Mouse (Mus musculus): ENCODE data around the gene Mcidas. TPM values are rescaled to one million over a fixed set of nuclear protein-coding genes. Genes with fewer than 3 reads are reported as not detected.

Gene Mcidas
- total RNA-seq, 2 experiments from 2014 or later, result not detected

DNA sequence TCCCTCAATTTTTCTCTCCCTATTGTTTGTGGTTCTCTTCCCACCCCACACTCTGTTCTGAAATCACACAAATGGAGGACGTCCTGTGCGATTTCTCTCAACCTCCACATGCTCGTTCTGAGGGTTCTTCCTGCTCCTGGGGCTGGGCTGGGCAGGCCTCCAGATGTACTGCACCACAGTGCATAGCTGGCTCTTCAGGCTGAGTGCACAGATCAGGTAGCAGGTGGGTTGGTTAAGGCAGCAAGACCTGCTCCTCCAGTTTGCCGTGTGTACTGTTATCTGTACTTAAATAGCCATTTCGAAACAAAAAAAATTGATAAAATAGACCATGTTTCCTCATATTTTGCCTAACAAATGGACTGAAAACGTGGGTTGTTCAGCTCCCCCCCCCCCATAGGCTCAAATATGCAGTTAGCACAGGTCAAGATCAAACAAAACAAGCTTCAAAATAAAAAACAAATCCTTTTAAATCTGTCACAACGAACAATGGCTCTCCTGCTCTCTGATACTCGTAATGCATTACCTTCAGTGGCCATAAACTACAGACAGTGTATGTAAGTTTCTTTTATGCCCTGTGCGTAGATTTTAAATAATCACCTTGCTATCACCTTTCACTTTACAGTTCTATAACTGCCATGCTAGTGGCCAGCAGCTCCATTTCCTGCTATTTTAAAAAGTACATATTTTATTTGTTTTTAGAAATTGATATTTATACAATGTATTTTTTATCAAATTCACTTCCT, 7.1 kb downstream of the Mcidas start:
- no peak for ATAC-seq (ENCODE audit: poor library complexity, severe bottlenecking)

GRCm38 (mm10) chr13:113012683-113013082, 19.0 kb downstream of the Mcidas start:
- no peak for ATAC-seq (ENCODE audit: poor library complexity, severe bottlenecking)

DNA sequence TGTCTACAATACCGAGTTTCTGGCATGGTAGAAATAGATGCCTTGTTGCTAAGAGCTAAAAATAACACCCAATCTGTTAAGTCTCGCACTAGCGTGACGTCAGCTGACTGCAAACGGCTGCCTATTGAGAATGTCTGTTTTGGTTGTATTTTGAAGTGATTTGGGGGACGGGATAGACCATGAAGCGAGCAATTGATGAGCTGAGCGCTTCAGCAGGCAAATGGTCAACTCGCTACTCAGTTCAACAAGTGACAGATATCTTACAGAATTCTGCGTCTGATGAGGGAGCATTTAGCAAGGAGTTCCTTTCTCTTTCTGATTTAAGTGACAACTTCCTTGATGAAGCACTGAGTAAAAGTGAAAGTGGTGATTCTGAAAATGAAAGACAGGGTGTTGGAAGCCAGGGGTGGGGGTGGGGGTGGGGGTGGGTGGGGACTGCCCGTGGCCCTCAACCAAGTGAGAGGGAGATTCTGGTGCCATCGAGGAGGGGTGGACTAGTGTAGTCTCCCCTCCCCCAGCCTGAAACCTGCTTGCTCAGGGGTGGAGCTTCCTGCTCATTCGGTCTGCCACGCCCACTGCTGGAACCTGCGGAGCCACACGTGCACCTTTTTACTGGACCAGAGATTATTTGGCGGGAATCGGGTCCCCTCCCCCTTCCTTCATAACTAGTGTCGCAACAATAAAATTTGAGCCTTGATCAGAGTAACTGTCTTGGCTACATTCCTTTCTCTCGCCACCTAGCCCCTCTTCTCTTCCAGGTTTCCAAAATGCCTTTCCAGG, 19.7 kb downstream of the Mcidas start:
- ATAC-seq (ENCODE audit: poor library complexity, severe bottlenecking), result peak; percentile 78

GRCm38 (mm10) chr13:113021521-113021920, 27.9 kb downstream of the Mcidas start:
- ATAC-seq (ENCODE audit: poor library complexity, severe bottlenecking), result no peak

- ATAC-seq (ENCODE audit: poor library complexity, severe bottlenecking), result no peak
Observed at GRCm38 (mm10) chr13:113022467-113022866, 28.8 kb downstream of the Mcidas start.

DNA sequence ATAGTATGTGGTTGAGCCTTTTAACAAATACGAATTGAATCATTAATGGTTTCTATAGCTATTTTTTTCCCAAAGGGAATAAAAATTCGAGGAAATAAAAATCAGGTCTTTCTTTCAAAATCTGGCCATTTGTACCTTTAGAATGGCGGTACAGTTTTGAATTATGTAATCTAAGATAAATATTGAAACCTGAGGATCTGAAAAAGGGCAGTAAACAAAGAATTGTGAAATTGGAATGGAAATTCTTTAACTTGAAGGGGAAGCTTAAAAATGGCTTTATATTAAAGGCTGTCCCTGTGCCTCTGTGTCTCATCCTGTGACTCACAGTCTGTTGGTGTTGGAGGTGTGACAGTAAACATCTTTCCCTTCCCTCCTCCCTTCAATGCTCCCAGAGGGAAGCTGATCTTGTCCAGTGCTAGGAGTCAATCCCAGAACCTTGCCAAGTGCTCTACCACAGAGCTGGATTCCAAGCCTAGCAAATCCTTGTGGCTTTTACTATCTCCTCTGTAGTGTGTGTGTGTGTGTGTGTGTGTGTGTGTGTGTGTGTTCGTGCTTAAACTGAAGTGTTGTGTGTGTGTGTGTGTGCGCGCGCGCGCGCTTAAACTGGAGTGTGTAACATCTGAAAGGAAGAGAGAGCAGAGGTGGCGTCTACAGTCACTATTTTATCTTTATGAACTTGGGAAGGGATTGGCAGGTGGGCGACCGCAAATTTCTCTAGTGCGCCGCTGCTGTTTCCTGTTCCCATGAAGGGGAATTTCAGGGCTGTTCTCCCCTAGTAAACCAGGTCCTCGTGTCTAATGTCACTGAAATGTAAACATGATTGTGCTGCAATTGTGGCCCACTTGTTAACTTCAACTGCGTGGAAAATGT, 29.9 kb downstream of the Mcidas start:
- no peak for ATAC-seq (ENCODE audit: poor library complexity, severe bottlenecking)

- ATAC-seq (ENCODE audit: poor library complexity, severe bottlenecking), result no peak
Observed at GRCm38 (mm10) chr13:113031351-113031750, 37.7 kb downstream of the Mcidas start.

DNA sequence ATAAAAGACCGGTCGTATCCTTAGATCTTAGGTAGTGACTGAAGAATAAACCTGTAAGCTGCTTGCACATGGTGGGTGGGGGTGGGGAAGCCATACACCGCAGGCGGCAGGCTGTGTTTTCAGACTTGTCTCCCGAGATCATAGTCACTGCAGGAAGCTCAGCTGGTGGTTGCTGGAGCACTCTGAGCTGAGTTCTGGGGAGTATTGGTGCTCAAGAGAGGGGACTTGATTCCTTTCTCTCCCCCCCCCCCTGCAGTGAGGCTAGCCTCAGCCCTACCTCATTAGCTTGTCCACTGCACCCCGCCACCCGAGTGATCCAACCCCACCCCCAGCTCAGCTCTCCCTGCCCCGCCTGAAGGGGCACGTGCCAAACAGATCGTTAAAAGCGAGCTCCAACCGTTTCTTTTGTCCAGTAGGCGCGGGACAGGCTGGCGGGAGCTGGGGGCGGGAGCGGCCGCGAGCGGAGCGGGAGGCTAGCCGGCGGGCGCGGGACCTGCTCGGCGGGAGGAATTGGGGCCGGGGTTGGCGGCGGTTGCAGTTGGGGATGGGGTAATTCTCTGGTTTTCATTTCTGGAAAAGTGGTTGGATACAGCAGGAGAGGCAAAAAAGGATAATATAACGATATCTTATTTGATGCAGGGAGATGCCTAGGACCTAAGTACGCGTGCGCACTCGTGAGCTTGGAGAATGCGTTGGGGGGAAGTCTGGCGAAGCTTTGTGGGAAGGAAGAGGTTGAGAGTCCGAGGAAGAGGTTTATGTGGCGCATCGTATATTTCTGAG, 38.3 kb downstream of the Mcidas start:
- ATAC-seq (ENCODE audit: poor library complexity, severe bottlenecking), result no peak

- ATAC-seq (ENCODE audit: poor library complexity, severe bottlenecking), result no peak
Observed at GRCm38 (mm10) chr13:113032831-113033230, 39.2 kb downstream of the Mcidas start.

GRCm38 (mm10) chr13:113034271-113034886, 40.7 kb downstream of the Mcidas start:
- ATAC-seq (ENCODE audit: poor library complexity, severe bottlenecking), result no peak

- ATAC-seq (ENCODE audit: poor library complexity, severe bottlenecking), result peak; percentile 67
Observed at GRCm38 (mm10) chr13:113034950-113035421, 41.3 kb downstream of the Mcidas start, which contains the start of gene Cdc20b. TSS of gene Cdc20b (plus strand) at chr13:113035111.

- ATAC-seq (ENCODE audit: poor library complexity, severe bottlenecking), result peak; percentile 73
Observed at GRCm38 (mm10) chr13:113035852-113036251, 42.2 kb downstream of the Mcidas start.

GRCm38 (mm10) chr13:113044876-113045275, 51.2 kb downstream of the Mcidas start:
- ATAC-seq (ENCODE audit: poor library complexity, severe bottlenecking), result no peak

GRCm38 (mm10) chr13:113045458-113046110, 51.9 kb downstream of the Mcidas start:
- ATAC-seq (ENCODE audit: poor library complexity, severe bottlenecking), result no peak

DNA sequence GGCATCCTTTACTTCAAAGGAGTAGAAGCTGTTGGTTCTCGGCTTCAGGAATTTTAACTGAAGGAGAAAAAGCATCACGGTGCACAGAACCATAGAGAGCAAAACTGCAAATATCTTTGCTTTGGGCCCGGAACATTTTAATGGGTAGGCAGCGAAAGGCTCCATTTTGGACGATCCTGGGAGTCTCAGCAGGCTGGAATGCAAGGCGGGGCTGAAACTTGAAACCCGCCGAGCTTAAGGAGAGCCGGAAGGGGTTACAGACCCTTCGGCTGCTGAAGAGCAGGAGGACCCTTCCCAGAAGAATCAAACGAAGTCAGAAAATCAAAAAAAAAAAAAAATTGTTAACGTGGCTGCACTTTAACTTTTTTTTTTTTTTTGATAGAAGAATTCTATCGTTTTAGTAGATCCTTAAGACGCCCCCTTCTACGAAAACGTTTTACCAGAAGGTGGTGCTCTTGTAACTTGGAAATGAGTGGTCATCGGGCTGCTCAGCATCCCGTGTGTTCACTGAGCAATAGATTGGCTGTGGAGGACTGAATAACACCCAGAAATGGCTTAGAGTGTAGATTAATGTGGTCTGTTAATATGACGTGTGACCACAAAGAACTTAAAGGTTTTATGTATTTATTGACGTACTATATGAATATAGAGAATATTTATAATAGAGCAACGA, 52.7 kb downstream of the Mcidas start, which contains the start of gene Gpx8:
Gene Gpx8, minus strand, starts transcription at position 200 of the 673 bp plus-strand sequence.
- ATAC-seq (ENCODE audit: poor library complexity, severe bottlenecking), result peak; percentile 40; the same call in 1 of the 2 replicates

- no peak for ATAC-seq (ENCODE audit: poor library complexity, severe bottlenecking)
Observed at GRCm38 (mm10) chr13:113047018-113047417, 53.4 kb downstream of the Mcidas start.

DNA sequence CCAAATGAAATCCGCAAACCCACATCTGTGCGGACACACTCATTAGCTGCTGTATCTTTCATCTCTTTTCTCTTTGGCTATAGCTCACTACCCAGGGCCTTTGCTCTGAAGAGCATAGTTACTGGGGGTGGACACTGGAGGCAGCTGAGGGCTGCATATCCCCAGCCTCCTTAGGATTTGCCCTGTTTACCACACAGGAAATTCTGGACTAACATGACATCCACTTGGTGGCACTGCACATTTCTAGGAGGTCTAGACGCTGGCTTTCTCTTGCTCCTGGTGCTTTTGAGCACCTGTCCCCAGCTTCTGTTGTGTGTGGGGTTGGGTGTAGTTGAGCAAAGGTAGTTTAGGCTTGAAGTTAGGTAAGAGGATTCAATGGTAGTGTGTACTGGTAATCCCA, 54.0 kb downstream of the Mcidas start:
- ATAC-seq (ENCODE audit: poor library complexity, severe bottlenecking), result no peak

All from megakaryocyte, adult 5-6 weeks (primary cell).